Mouse (Mus musculus): ENCODE results near the gene Vtcn1.
"Not testable (repeated sequence)": the region's sequence is repeated elsewhere in the genome, so short reads cannot be mapped to it uniquely, and the experiment has no call there.

Vtcn1 gene

DNA sequence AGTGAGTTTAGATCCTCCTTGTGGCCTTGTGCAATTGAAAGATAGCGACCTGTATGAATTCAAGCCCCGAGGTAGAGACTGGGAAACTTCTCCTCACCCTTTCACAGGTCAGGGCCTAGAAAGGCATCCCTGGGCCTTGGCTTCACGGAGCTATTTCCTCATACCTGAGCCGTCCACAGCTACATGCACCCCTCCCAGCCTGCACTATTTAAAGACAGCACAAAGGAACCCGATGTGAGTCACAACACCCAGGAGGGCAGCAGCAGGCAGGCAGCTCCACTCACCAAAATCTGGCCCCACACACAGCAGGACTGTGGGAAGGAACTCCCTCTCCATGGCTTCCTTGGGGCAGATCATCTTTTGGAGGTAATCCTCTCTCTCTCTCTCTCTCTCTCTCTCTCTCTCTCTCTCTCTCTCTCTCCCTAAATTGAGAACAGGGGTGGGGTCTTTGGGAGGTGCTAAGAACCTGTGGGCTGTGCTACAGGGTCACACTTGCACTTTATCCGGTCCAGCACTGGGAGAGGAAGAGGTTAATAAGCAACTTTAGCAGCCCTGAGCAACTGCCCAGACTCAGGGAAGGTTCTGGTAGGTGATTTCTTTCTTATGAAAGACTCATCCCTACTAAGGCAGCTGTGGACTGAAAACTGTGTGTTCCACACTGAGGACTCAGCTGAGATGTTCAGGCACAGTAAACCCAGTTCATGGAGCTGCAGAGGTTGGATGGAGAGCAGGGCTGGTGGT is at the start of gene Vtcn1:
Vtcn1 (plus strand) TSS at position 235 of the 741 bp plus-strand sequence.
- in situ Hi-C loops (cut with MboI, MseI): no loop called here

GRCm38 (mm10) chr3:100776967-100777366 is 48.3 kb upstream of the Vtcn1 start:
- in situ Hi-C loops (cut with MboI, MseI): no loop called here

DNA sequence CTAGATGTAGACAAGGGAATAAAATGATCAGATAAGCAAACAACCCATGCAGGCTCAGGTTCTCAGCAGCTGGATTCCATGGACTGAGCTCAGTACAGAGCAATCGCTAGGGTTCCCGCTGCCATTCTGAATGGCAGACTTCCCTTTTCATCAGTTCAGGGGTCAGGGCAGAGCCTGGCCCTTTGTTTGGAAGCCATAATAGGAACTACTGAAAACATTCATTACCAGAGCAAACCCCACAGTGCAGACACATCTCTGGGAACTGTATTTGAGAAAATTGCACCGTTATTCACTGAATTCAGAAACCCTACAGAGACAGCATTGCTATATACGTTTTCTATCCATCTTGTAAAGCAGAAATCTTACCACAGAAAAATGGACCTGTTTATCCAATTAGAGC is 47.7 kb upstream of the Vtcn1 start:
- in situ Hi-C loops (cut with MboI, MseI): no loop called here

- in situ Hi-C loops (cut with MboI, MseI): no loop called here
Measured at GRCm38 (mm10) chr3:100786076-100786475, 39.2 kb upstream of the Vtcn1 start.

- in situ Hi-C loops (cut with MboI, MseI): no loop called here
Measured at GRCm38 (mm10) chr3:100791670-100792069, 33.6 kb upstream of the Vtcn1 start.

- in situ Hi-C loops (cut with MboI, MseI): no loop called here
Measured at GRCm38 (mm10) chr3:100793345-100793744, 31.9 kb upstream of the Vtcn1 start.

GRCm38 (mm10) chr3:100796571-100796970 is 28.7 kb upstream of the Vtcn1 start:
- in situ Hi-C loops (cut with MboI, MseI): no loop called here

DNA sequence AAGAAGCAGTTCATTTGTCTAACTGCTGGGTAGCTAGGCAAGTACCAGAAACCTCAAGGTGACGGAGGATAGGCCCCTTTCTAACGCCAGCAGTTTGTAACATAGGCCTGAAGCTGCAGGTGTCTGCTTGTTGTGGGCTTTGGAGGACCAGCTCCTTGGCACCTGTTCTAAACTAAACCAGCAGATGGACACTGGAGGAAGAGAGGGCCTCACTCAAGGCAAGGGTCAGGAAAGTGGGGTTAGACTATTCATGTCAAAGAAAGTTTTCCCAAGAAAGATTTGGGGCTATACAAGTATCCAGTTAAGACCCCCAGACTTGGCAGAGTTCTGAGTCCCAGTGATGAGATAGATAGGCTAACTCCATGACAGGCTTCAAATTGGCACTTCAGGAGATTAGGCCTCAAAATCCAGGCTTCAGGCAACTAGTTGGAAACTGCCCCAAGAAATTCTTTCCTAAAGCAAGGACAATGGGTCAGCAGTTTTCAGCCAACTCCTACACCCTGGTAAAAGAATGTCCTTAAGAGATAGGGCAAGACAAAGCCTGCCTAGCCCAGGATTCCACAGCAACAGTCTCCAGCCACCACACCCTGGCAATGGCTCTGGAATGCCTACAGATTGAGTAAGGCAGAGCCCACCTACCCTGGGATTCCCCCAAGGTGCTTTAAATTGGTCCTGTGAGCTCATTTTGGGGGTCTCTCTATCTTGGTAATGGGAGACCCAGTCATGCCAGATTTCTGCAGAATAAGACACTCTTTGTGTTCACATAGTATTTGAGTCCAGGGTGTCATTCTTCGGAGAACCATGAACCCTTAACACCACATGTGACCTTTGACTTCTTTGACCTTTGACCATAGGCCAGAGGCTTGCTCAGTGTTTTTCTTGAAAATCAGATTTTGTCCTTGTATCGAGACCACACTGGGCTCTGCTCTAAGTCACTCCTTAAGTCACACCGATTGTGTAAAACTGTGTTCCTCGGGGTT is 27.8 kb upstream of the Vtcn1 start:
- in situ Hi-C loops (cut with MboI, MseI): no loop called here

- in situ Hi-C loops (cut with MboI, MseI): no loop called here
Measured at GRCm38 (mm10) chr3:100798872-100799422, 26.3 kb upstream of the Vtcn1 start.

DNA sequence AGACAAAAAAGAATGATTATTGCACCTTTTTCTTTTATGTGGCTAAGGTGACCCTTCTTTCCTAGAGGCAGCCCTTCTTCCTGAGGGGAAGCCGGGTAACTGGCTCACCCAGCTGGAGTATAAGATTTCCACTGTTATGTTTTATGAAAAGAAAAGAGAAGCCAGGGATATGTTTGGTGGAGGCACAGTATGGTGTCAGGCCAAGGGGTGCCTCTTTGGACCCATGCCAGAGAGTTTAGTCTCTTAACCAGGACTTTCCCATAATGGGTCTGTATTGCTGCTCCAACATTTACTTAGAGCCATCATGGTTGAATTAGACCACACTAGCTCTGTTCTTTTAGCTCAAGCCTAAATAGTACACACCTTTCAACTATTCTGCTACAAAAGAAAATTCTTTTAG is 20.3 kb upstream of the Vtcn1 start:
- in situ Hi-C loops (cut with MboI, MseI): no loop called here

GRCm38 (mm10) chr3:100805925-100806324 is 19.3 kb upstream of the Vtcn1 start:
- in situ Hi-C loops (cut with MboI, MseI): no loop called here

GRCm38 (mm10) chr3:100810461-100810860 is 14.8 kb upstream of the Vtcn1 start:
- in situ Hi-C loops (cut with MboI, MseI): no loop called here

DNA sequence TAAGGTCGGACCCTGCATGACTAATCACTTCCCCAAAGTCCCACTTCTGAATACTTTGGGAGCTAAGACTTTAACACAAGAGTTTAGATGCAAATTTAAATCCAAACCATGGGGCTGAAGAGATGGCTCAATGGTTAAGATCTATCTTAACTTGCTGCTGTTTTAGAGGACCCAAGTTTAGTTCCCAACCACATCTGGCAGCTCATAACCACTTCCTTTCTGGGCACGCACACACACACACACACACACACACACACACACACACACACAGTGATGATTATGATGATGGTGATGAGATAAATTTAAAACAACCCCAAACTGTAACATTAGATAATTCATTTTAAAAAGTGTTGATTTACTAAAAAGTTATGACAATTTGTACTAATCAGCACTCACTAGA is 13.4 kb upstream of the Vtcn1 start:
- in situ Hi-C loops (cut with MboI, MseI): no loop called here

DNA sequence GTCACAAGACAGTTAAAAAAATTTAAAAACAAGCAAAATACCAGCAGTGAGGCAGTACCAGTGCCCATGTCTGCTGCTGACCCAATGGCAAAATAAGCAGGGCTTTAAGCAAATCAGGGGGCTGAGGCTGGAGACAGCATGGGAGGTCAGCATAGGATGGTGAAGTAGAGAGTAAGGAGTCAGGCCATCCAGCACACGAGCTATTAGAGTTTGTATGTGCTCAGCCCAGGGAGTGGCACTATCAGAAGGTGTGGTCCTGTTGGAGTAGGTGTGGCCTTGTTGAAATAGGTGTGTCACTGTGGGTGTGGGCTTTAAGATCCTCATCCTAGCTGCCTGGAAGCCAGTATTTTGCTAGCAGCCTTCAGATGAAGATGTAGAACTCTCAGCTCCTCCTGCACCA is 9.8 kb upstream of the Vtcn1 start:
- in situ Hi-C loops (cut with MboI, MseI): not testable (repeated sequence)

GRCm38 (mm10) chr3:100818709-100819108 is 6.5 kb upstream of the Vtcn1 start:
- in situ Hi-C loops (cut with MboI, MseI): no loop called here

- in situ Hi-C loops (cut with MboI, MseI): no loop called here
Measured at GRCm38 (mm10) chr3:100819571-100819970, 5.7 kb upstream of the Vtcn1 start.

DNA sequence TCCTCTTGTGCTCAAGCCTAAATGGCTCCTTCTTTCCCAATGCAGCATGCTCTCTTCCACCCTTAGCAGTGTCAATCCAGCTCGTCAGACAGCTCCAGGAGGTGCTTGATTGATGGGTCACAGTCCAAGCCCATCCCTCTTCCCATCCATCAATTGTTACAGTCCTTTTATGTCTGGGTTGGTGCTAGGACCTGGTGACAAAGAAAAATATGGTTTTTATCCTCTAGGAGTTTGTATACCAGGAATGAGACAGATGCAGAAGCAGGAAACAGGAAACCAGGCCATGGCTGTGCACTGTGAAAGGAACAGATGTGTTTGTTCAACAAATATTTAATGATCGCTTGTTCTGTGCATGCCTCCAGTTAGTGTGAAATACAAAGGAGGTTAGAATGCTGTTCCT is 4.4 kb upstream of the Vtcn1 start:
- in situ Hi-C loops (cut with MboI, MseI): no loop called here

GRCm38 (mm10) chr3:100821276-100821675 is 4.0 kb upstream of the Vtcn1 start:
- in situ Hi-C loops (cut with MboI, MseI): no loop called here

DNA sequence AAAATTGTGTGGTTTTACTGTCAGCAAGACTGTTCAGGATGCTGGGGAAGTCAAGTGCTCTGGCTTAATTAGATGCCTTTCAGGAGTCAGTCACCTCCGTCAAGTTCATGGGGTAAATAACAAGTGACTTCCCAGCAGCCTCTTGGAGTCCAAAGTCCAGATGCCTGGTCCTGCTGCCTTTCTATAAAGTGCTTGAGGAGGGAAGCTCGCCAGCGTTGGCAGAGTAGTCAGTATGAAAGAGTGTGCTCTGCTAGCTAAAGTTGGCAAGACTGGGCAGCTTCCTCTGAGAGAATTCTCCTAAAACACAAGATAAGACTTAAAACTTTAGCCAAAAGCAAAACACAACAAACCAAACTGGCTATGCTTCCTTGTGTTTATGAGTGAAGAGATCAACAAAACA is 18.5 kb downstream of the Vtcn1 start:
- in situ Hi-C loops (cut with MboI, MseI): no loop called here

GRCm38 (mm10) chr3:100844366-100844765 is 19.1 kb downstream of the Vtcn1 start:
- in situ Hi-C loops (cut with MboI, MseI): no loop called here

GRCm38 (mm10) chr3:100848348-100848747 is 23.1 kb downstream of the Vtcn1 start:
- in situ Hi-C loops (cut with MboI, MseI): no loop called here

GRCm38 (mm10) chr3:100850468-100850867 is 25.2 kb downstream of the Vtcn1 start:
- in situ Hi-C loops (cut with MboI, MseI): no loop called here
